Mouse (Mus musculus) urinary bladder, postnatal 25 days (tissue): ENCODE measurements around the gene Ak9.

ENCODE experiments used
- DNase-seq: peaks from one replicate; pipeline ENCODE4 v3.0.0; 2022; ENCODE audit warnings: low spot score

Ak9 gene

DNA sequence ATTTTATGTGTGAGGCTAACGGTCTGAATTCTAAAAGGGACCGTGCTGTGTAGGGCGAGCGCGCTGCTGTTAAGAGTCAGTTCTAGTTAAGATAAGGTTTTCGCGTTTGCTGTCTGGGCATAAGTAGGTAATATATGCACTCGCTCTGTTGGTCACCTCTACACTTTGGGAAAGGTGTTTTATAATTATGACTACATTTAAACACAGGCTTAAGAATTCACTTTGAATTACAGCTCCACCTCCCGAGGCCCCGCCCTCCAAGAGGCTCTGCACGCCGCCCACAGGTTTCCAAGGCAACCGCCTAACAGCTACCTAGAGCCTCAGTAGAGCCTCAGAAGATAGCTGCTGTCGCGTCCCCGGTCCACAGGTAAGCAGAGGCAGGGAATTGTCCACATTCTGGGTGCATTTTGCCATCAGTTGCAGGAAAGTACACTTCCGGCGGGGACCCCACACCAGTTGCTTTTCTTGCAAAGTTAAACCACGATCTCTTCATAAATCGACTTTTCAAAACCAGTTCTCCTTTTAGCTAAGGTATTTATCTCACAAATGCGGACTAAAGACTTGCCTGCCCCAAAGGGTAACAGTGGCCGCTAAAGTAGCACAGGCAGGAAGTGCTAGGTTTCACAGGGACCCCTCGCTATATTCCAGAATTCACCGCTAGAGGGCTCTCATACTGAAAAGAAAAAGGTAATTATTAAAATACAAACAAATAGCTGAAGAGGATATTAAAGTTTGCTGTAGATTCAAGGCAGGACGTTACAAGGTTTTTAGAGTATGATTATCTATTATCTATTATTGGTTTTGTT lies at the start of gene Ak9:
Gene Ak9 (plus strand): TSS at position 342 of the 806 bp plus-strand sequence.
- peak; percentile 78 for DNase-seq

DNA sequence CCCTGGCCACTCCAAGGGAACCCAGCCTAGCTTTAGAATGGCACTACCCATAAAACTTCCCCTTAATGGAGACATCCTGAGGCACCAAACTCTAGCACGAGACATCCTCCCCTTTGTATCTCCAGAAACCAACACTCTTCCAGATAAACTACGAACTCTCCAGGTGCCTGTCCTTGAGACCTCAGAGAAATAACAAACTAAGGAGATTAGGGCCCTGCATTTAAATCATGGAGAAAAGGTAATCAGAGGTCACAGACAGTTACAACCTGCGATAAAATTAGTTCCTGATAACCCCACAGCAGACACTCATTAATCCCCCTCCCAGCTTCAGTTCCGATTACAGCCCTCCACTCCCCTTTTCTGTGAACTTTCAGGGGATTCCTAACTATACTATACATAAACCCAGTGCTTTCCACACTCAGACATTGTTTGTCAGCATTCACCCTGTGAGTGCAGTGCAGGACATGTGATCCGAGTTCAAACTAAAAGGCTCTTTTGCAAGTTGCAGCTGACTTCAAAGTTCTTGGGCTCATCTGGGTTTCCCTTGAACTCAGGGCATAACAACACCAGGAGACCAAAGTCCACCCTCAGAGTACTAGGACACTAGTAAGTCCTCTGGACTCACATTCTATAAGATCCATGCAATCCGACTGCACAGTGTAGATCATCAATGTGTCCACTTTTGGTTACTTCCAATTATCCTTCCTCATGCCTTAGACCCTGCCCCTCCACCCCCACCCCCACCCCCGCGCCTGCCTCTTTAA lies 43.4 kb upstream of the Ak9 start:
- DNase-seq: no peak

DNA sequence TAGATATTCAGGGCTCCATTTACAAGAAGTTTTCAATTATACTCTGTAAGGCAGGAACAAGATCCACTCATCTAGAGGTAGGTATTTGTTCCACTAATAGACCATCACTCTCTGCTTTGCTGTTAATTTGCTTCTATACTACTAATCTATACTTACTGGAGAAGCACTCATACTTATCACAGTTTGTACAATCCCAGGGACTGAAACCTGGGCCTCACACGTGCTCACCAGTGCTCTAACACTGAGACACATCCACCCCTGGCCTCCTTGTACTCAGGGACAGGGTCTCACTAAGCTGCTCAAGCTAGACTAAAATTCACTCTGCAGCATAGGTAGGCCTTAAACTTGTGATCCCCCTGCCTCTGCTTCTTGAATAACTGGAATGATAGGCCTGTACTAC lies 42.6 kb upstream of the Ak9 start:
- DNase-seq: no peak

DNA sequence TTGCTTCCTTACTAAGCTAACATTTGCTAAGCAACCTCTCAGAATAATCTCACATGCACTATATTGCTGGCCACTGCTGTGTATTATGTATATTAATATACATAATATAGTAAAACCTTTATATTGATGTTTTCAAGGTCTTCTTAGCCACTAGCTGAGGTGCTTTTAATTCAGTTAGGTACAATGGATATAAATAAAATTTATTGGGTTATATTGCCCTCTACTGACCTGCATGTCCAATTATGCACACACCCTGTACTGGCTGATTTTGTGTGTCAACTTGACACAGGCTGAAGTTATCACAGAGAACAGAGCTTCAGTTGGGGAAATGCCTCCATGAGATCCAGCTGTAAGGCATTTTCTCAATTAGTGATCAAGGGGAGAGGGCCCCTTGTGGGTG lies 41.9 kb upstream of the Ak9 start:
- no peak for DNase-seq

DNA sequence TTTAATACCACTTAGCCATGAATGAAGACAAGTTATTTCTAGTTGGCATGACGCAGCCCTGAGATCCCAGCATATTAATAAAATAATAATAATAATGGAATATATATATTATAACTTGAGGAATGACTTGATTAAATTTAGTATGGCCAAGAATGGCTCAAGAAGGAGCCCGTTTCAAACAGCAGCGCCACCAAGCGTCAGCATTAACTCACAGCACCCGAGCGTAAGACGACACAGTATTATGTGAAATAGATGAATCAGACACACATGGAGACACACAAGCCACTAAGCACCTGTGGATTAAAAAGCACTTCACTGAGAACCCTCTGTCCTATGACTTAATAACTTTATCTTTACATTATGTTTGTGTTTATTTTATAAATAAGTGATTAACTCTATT lies 31.9 kb upstream of the Ak9 start:
- DNase-seq: no peak

DNA sequence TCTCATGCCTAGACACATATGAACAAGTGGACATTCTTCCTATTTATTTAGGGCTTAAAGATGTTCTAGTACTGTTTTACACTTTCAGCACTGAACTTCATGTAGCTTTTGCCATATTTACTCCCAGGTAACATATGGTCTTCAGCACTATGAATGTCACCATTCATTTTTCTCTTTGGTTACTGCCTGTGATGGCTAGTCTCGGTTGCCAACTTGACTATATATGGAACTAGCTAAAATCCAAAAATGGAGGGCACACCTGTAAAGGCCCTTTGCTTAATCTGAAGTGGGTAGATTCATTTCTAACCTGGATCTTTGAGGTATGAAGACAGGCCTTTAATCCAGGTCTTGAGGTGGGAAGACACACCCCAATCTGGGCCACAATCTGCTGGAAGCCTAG lies 28.9 kb upstream of the Ak9 start:
- DNase-seq: no peak

DNA sequence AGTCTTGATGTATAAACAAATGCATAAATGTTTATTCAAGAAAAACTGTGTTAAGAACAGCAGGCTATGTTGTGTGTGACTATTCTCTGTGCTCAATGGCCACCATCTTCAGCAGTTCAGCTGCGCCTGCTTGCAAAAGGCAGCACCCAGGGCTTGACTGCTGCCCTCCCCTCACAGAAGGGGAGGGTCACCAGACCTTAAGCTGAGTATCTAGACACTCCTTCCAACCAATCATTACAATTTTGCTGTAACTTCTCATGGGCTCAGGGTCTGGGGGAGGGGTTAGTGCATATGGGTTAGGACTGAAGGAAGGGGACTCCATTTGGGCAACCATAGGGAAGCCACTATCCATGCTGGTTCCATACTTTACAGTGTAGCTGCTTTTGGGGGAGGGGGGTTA lies 25.0 kb upstream of the Ak9 start:
- DNase-seq: no peak

DNA sequence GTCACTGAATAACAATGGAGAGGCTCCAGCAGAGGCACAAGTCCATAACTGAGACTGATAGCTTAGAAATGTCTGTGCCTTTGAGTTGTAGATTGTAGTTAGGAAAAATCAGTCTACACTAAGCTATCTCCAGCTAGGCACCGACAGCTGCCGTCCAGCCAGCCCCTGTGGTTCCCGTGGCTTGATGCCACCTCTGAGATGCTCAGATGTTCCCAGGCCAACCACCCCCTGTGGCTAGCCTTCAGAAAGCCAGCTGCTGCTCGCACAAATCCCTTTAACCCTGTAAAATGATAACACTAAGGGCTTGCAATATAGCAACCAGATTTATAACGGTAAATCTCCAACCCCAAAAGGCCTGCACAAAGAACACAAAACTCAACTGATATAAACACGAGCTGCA lies 23.6 kb upstream of the Ak9 start:
- no peak for DNase-seq

DNA sequence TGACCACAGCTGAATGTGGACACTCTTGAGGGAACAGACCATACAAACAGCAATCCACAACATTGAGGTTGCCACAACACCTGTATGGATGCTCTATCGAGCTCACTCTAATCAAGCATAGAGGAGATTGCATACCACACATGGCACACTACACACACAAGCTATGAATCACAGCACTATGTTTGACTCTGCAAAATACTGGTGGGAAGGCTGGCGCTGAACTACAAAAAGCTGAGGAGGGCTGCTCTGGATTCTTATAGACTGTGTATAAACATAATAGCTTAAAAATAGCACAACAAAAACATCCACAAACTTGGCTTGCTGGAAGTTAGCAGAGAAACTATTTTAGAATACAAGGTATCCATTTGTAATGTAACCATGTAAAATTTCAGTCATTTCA lies 23.0 kb upstream of the Ak9 start:
- DNase-seq: no peak

DNA sequence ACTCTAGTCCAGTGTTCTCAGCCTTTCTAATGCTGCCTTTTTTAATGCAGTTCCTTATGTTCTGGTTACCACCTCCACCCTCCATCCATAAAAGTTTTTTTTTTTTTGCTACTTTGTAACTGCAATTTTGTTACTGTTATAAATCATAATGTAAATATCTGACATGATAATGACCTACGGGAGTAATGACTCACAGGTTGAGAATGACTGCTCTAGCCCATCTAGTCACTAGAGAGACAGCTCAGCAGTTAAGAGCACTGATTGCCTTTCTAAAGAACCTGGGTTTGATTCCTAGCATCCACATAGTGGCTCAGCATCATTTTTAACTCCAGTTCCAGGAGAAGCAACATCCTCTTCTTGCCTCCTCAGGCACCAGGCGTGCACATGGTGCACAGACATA lies 21.7 kb upstream of the Ak9 start:
- DNase-seq: no peak

DNA sequence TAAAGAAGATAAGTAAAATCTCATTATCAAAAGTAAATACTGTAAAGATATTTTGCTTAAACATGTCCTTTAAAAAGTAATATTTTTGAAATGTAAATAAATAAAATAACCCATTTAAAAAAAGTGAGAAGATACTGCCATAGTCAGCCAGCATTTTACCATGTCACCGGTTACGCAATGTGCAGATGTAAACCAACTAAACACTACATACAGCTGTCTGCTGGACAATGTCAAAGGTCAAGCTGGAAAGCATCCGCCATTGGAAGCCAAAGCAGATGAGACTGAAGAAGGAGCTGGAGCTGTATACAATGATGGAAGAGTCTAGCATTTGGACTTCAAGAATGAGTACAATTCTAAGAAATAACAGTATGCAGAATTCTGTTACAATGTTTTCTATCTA lies 16.2 kb upstream of the Ak9 start:
- DNase-seq: no peak

DNA sequence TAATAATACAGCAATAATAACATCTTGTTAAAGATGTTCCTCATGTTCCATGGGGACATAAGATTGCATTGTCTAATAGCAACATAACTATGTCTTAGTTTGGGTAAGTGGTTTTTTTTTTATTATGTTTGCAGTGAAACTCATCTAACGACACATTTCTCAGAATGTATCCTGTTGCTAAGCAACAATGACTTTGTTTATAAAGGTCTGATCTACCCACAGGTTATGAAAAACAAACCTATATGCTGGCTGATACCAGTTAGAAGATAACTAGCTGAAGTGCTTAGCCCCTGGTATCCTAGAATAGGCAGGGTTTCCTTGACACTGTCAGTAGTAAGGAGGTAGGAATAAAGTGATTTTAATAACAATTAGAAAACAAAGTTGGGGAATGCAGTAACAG lies 15.7 kb upstream of the Ak9 start:
- no peak for DNase-seq

DNA sequence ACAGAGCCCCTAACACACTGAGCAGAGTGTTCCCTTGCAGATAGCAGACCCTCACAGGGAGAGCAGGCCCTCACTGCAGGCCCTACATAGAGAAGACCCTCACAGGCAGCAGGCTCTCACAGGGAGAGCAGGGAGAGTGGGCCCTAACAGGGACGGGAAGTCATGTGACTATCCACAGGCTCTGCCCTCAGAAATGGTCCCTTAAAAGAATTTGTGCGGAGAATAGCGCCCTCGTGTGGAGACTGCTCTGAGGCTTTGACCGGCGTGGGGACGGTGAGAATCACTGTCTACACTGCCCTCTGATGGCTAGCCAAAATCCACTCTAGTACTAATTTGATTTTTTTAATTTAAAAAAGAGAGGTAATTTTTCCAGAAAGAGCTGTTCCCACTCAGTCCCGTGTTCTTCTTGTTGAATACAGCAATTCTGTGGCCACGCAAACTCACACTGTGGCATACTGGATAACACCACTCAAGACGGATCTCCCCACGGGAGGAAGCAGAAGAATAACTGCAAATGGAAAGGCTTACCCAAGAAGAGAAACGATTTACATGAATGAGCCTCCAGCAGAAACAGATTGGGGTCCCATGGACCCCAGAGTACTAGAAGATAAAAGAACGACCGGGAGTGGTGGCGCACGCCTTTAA lies 14.9 kb upstream of the Ak9 start:
- DNase-seq: peak; percentile 65

DNA sequence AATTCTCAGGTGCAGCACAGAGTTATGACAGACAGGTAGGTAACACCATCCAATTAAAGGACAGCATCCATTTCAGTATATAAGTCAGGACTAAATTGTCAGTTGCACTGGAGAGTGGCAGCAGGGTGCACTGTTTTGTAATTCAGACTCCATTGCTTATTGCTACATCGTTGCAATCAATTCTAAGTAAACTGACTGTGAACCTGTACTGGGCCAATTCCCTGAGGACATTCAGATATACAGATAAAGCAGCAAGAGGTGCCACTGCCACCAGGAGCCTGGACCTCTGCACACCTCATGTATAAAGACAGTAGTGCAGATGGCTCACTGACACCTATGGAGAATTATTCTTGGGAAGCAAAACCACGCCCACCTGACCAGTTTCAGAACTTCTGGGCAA lies 12.8 kb upstream of the Ak9 start:
- no peak for DNase-seq

DNA sequence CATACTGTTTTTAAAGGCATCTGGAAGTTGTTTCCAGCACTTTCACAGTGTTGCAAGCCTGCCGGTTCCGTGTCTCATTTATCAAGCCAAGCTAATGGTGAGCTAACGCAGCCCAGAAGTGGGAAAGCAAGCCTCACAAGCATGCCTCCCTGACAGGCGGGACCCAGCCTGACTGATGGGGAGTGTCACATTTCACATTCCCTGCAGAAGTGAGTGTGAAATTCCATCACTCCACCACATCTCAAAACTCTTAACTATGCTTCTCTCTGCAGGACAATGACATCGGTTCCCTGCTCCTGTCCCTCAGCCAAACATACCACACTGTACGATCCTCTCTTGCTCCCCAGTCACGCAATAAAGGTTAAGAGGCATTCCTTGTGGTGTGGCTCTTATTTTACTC lies 10.8 kb upstream of the Ak9 start:
- DNase-seq: no peak

DNA sequence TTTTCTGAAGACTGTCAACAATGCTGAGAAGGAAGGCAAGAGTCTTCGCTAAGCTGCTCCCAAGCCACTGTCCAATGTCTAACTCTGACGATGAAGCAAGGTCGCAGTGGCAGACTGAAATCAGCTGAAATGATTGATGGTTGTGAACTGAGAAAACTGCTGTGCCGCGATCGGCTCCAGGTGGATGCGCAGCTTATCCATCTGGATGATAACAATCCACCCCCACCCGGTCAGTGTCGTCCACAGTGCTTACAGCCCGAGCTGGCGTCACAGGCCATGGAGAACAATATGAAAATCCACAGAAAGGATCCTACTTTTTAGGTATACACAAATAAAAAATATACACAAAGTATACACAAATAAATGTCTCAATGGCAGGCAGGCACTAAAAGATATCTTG lies 9.0 kb upstream of the Ak9 start:
- no peak for DNase-seq

DNA sequence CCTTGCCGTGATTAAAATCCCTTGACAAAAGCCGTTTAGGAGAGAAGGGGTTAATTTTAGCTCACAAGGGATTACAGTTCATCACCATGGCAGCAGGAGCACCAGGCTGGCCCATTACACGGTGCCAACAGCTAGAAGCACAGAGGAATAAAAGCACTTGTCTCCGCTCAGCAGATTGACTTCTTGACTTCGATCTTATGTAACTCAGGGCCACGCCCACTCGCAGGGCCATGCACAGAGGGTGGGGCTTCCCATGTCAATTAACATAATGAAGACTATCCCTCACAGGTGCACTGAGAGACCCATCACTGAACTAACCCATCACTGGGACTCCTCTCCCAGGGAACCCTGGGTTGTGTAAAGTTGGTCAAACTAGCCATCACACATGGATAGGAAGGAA lies 8.6 kb upstream of the Ak9 start:
- DNase-seq: no peak

DNA sequence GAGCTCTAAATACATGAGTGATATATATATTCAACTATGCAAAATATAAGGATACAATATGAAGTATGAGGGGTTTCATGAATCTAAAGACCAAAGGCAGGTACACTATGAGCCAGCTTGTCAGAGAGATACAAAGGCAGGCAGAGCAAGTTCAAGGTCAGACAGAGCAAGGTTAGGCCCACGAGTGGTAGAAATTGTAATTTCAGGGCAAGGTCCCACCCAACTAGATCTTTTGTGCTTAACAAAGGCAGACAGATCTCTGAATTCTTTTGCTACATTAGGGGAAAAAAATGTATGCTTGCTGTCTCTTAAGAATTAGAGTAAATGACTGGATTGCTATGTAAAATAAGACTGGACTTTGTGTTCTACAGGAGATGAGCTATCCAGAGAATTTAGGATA lies 3.6 kb upstream of the Ak9 start:
- DNase-seq: no peak

DNA sequence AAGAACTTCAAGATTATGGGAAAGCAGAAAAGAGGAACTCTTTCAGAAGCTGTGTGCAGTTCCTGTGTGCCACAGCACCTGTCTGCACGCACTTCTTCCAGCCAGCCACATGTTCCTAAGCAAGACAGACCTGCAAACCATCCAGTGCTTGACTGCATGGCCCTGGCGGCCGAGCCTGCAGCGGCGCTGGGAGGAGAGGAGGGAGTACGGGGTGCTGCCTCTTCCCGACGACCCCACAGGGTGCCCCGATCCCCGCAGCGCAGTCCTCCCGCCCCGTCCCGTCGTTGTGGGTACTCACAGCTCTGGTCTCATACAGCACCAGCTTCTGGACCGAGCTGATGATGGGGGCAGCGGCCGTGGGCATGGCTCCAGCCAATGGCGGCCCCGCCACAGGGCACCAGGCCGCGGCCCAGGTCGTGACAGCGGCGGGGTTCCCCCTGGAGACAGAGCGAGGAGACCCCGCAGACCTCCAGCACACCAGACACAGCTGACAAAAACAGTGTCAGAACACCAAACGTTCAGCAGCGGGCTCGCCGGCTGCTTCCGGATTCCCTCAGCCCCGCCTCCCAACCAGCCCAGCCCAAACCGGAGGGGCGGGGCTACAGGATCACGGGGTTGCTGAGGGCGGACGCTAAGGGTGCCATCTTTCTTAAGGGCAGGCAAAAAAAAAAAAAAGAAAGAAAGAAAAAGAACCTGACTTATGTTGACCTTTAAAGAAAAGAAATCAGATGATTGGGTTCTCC lies 920 bp upstream of the Ak9 start, which contains the start of gene Fig4:
Gene Fig4 (minus strand): TSS at position 572 of the 743 bp plus-strand sequence.
- peak; percentile 86 for DNase-seq

DNA sequence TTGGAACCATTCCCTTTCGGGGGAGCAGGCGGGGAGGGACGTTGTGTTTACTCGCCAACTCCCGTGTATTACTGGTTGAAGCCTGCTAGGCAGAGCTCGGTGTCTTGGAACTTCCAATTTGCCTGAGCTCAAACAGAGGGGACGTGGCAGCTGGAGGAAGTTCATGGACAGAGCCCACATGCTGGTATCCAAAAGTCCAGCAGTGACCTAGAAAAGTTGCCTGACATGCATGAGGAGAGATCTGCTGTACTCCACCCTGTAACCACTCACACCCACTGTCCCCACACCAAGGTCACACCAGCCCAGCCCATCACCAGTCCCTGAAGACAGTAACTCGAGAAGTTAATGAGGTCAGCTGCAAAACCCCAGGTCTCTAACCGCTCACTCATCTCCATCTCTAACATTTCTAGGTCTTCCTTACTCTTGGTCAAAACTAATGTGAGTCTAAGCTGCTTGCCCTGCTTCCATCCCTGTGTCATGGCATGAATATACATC lies 1.2 kb downstream of the Ak9 start:
- DNase-seq: no peak

DNA sequence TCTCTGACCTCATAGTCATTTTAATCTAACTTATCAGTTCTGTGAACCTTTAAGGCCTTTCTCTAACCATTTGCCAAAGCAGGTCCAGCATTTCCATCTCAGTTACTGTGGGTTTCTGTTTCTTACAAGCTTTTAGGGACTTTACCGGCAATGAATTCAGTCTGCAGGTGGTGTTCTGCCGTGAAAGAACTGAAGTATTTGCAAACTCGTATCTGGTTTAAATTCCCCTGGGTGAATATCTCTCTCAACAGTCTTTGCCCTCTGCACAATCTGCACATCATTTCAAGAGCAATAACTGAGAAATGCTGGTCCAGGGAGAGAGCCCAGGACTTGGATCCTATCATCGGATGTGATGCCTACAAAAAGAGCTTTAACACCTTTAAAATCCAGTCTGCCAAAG lies 4.4 kb downstream of the Ak9 start:
- no peak for DNase-seq

DNA sequence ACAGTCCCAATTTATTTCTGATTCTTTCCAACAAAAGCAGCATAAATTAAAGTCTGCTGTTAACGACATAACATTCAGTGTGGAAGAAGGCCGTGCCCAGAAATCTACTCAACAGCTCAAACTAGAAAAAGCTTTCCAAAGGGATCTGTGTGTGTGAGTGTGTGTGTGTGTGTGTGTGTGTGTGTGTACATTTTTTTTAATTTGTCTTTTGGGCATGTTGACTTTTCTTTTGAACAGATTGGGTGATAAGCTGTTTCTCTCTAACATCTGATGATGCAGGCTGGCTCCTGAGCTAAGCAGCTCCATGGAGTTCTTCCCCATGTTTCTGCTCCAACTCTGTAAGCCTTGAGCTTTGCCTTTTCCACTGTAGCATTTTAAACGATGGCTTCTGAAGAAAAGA lies 12.1 kb downstream of the Ak9 start:
- DNase-seq: no peak
